Mouse (Mus musculus): Measurements from ENCODE around the gene Med16. TPM values are rescaled to one million over a fixed set of nuclear protein-coding genes. Genes with fewer than 3 reads are reported as not detected.
A peak's percentile ranks its signal among the peaks of the same experiment; 100 is the strongest.

The Med16 gene
- polyA plus RNA-seq, 1 experiment from 2014 or later, result 46.3 TPM

DNA sequence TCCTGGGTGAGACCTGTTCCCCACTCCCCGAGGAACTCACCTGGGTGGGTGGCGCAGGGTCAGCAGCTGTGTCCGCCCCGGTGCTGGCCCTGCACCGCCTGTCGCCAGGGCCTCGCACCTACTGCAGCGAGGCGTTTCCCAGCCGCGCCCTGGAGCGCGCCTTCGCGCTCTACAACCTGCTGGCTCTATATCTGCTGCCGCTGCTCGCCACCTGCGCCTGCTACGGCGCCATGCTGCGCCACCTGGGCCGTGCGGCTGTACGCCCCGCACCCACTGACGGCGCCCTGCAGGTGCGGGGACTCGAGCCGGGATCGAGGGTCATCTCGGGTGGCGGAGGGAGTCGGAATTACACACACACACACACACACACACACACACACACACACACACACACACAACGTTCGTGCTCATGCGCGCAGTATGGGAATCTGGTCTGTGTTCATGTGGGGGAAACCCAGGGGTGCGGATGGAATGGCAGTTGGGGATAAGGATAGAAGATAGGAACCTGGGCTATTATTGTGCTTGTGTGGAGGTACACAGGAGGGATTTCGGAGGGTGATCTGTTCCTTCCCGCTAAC is 12.3 kb upstream of the Med16 start, which contains the start of gene R3hdm4:
TSS of gene R3hdm4 (minus strand) at position 251 of the 578 bp plus-strand sequence.
- DNase-seq (ENCODE audit: low spot score), result peak; percentile 61
- H3K9ac ChIP-seq (ENCODE audit: low read length), result peak within 1 kb of the TSS; percentile 21; the same call in 1 of the 2 replicates
- H3K27ac ChIP-seq (ENCODE audit: low read depth), result no peak within 1 kb of the TSS
- H3K4me3 ChIP-seq (ENCODE audit: low read depth, low read length), result peak within 1 kb of the TSS; percentile 24
- ATAC-seq (replicated peaks; ENCODE audit: low FRiP score, low TSS enrichment, low read depth), result no peak
- H3K4me2 ChIP-seq (ENCODE audit: low read length), result peak within 1 kb of the TSS; percentile 47
- H3K36me3 ChIP-seq (ENCODE audit: control insufficient read depth, insufficient read depth, low read length), result no peaks in the 10 kb centered on the region
- H3K9me3 ChIP-seq (ENCODE audit: control insufficient read depth, low read length), result no peaks in the 10 kb centered on the region
- WGBS, result 3% methylated on average over 41 of the region's 41 CpGs
- H3K27me3 ChIP-seq (replicated peaks; ENCODE audit: control insufficient read depth, insufficient read depth, low read length), result peaks cover 57% of the 10 kb centered on the region
- peaks cover 30% of the 10 kb centered on the region for H3K4me1 ChIP-seq (replicated peaks; ENCODE audit: control insufficient read depth, insufficient read depth, low read length)

DNA sequence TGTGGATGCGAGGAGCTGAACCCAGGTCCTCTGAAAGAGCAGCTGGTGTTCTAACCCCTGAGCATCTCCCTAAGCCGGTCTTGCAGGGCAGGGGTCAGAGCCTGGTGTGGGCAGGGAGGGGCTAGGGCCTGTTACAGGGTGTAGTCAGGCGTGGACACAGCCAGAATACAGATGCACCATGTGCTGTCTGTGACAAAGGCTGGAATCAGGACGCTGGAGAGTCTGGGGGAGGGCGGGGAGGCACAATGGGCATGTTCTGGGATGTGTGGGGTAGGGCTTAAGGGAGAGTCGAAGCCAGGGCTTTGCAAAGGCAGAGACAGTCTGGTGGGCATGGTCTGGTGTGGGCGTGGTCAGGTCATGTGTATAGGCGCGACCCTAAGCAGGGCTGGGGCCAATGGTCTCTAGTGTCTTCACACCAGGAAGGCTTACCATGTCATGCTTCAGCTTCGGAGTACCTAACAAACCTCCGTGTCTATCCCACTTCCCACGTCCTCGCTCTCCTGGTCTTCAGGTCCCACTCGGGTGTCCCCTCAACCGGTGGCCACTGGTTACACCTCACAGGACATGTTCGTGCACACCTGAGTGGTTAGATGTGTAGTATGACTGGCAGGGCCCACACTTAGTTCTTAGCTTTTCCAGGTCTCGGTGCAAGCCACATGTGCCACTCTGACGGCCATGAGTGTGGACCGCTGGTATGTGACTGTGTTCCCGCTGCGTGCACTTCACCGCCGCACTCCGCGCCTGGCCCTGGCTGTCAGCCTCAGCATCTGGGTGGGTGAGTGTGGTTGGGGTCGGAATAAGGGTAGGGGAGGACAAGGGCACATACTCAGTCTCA is 11.6 kb upstream of the Med16 start:
- DNase-seq (ENCODE audit: low spot score) (peak; percentile 61), ATAC-seq (replicated peaks; ENCODE audit: low FRiP score, low TSS enrichment, low read depth) (no peak)
- 27% methylated on average over 26 of the region's 26 CpGs for WGBS
- no peak overlapping the region for H3K9ac ChIP-seq (ENCODE audit: low read length)
- H3K27ac ChIP-seq (ENCODE audit: low read depth), result no peak overlapping the region
- no peaks in the 10 kb centered on the region for H3K36me3 ChIP-seq (ENCODE audit: control insufficient read depth, insufficient read depth, low read length)
- no peak overlapping the region for H3K4me3 ChIP-seq (ENCODE audit: low read depth, low read length)
- H3K4me1 ChIP-seq (replicated peaks; ENCODE audit: control insufficient read depth, insufficient read depth, low read length), result peaks cover 32% of the 10 kb centered on the region
- no peaks in the 10 kb centered on the region for H3K9me3 ChIP-seq (ENCODE audit: control insufficient read depth, low read length)
- H3K4me2 ChIP-seq (ENCODE audit: low read length), result no peak overlapping the region
- peaks cover 57% of the 10 kb centered on the region for H3K27me3 ChIP-seq (replicated peaks; ENCODE audit: control insufficient read depth, insufficient read depth, low read length)

DNA sequence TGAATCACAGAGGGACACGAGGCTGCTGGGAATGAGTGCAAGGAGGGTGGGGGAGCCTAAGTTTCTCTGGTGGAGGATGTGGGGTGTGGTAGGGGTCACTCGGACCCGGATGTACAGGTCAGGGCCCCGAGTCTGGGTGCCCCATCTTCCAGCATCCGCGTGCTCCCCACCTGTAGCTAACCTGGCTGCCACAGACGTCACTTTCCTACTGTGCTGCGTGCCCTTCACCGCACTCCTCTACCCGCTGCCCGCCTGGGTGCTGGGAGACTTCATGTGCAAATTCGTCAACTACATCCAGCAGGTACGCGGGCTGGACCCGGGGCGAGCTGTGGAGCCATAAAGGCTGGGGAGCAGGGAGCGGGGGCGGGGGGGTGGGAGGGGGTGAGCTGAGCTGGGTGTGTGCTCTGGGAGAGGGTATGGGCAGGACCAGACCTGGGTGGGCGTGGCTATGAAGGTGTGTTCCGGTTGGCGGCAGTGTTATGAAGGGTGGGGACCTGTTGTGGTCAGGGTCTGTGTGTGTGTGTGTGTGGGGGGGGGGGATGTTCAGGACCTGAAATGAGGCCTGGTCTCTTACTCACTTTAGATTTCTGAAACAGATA is 10.6 kb upstream of the Med16 start:
- peak overlapping the region; percentile 25 for H3K4me2 ChIP-seq (ENCODE audit: low read length)
- no peak for ATAC-seq (replicated peaks; ENCODE audit: low FRiP score, low TSS enrichment, low read depth)
- H3K4me1 ChIP-seq (replicated peaks; ENCODE audit: control insufficient read depth, insufficient read depth, low read length), result peaks cover 41% of the 10 kb centered on the region
- peak overlapping the region; percentile 2; the same call in 1 of the 2 replicates for H3K4me3 ChIP-seq (ENCODE audit: low read depth, low read length)
- H3K9me3 ChIP-seq (ENCODE audit: control insufficient read depth, low read length), result no peaks in the 10 kb centered on the region
- no peak overlapping the region for H3K27ac ChIP-seq (ENCODE audit: low read depth)
- peaks cover 57% of the 10 kb centered on the region for H3K27me3 ChIP-seq (replicated peaks; ENCODE audit: control insufficient read depth, insufficient read depth, low read length)
- H3K36me3 ChIP-seq (ENCODE audit: control insufficient read depth, insufficient read depth, low read length), result no peaks in the 10 kb centered on the region
- no peak overlapping the region for H3K9ac ChIP-seq (ENCODE audit: low read length)
- 3% methylated on average over 21 of the region's 21 CpGs for WGBS
- DNase-seq (ENCODE audit: low spot score), result peak; percentile 56

DNA sequence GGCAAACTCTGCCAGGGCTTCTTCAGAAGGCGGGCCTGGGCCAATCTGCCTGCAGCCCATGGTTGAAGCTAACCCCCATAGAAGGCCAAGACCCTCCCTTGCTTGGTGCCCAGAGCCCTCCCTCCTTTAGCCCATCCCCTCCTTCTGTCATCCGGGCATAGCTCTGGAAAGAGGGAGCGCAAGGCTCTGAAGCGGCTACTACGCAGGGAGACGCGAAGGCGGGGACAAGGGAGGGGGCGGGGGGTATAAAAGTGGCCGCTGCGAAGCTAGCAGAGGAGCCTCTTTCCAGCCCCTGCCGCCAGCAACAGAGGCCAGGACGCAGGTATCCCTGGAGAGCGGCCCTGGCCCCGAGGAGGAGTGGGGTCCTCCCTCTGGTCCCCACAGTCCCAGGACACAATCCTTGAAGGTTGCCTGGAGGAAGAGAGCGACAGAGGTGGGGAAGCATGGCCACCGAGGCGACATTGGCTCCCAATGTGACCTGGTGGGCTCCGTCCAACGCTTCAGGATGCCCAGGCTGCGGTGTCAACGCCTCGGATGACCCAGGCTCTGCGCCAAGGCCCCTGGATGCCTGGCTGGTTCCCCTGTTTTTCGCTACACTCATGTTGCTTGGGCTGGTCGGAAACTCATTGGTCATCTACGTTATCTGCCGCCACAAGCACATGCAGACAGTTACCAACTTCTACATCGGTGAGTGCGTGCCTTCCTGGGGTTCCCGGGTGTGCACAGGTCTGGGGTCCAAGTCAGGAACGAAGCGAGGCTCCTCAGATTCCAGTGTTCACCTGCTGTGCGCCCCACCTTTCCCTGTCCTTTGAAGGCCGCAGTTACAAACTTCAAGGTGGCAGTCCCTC is 9.7 kb upstream of the Med16 start:
- 11% methylated on average over 35 of the region's 35 CpGs for WGBS
- no peaks in the 10 kb centered on the region for H3K9me3 ChIP-seq (ENCODE audit: control insufficient read depth, low read length)
- no peak overlapping the region for H3K27ac ChIP-seq (ENCODE audit: low read depth)
- DNase-seq (ENCODE audit: low spot score), result no peak
- H3K4me2 ChIP-seq (ENCODE audit: low read length), result peak overlapping the region; percentile 36
- H3K4me1 ChIP-seq (replicated peaks; ENCODE audit: control insufficient read depth, insufficient read depth, low read length), result peaks cover 43% of the 10 kb centered on the region
- peak overlapping the region; percentile 15 for H3K4me3 ChIP-seq (ENCODE audit: low read depth, low read length)
- no peak for ATAC-seq (replicated peaks; ENCODE audit: low FRiP score, low TSS enrichment, low read depth)
- 0 out of 2 replicates have a peak overlapping the region, but pooled peaks have one; percentile 5 for H3K9ac ChIP-seq (ENCODE audit: low read length)
- H3K36me3 ChIP-seq (ENCODE audit: control insufficient read depth, insufficient read depth, low read length), result no peaks in the 10 kb centered on the region
- H3K27me3 ChIP-seq (replicated peaks; ENCODE audit: control insufficient read depth, insufficient read depth, low read length), result peaks cover 57% of the 10 kb centered on the region

DNA sequence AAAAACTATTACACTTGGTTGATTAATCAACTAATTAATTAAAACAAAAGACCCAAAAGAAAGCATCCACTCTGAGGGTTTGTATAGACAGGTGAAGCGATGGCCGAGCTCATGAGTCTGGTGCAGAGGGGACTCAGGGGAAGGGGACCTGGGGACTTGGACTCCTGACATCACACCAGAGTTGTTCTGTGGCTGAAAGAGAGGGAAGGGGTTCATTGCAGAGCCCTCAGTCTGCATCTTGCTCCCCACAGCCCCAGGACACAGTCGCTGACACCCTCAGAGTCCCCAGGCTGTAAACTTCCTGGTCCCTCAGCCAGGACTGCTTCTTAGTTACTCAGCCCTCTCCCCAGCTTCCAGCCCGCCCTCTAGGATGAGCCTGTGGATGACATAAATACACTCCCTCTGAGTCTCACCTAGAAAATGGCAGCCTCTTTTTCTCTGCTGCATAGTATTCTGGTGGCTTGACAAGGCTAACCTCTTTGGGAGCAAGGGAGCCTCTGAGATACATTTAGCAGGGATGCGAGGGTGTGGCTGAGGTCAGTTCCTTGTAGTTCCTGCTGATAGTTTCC is 8.9 kb upstream of the Med16 start:
- DNase-seq (ENCODE audit: low spot score), result no peak
- peaks cover 43% of the 10 kb centered on the region for H3K4me1 ChIP-seq (replicated peaks; ENCODE audit: control insufficient read depth, insufficient read depth, low read length)
- ATAC-seq (replicated peaks; ENCODE audit: low FRiP score, low TSS enrichment, low read depth), result no peak

DNA sequence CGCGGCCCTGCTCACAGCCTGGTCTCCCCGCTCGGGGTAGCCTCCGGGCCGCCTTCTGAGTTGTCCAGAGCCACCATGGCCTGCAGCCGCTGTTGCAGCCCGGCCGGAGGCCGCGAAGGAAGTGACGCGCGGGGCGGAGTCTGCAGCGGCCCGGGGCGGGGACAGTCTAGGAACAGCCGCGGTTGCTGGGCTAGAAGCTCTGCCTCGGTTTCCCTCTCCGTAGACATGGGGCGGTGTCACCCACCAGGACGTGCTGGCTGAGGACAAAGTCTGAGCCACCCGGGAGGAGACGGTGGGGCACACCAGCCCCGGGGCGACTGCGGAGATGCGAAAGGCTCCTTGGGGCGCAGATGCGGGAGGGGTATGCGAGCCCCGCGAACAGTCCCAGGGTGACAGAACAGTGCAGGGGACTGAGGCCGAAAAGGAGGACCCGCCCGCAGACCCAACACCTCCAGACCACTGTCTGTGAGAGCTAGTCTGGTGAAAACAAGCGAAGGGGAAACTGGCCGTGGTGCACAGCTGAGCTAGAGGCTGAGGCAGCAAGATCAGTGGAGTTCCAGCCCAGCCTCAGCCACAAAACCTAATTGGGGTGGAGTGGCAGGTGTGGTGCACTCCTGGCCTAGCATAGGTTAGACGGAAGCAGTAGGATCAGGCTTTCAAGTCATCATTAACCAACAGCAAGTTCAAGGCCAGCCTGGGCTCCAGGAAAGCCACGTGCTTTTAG is 8.2 kb upstream of the Med16 start, which contains the start of gene Kiss1r:
TSS of gene Kiss1r (plus strand) at position 164 of the 724 bp plus-strand sequence.
- Histone ChIP-seq H3K27ac (ENCODE audit: low read depth) (peak within 1 kb of the TSS; percentile 12), H3K4me3 (ENCODE audit: low read depth, low read length) (peak within 1 kb of the TSS; percentile 61), H3K27me3 (replicated peaks; ENCODE audit: control insufficient read depth, insufficient read depth, low read length) (peaks cover 45% of the 10 kb centered on the region), H3K9ac (ENCODE audit: low read length) (peak within 1 kb of the TSS; percentile 87), H3K4me2 (ENCODE audit: low read length) (peak within 1 kb of the TSS; percentile 85), H3K9me3 (ENCODE audit: control insufficient read depth, low read length) (no peaks in the 10 kb centered on the region), H3K4me1 (replicated peaks; ENCODE audit: control insufficient read depth, insufficient read depth, low read length) (peaks cover 43% of the 10 kb centered on the region), H3K36me3 (ENCODE audit: control insufficient read depth, insufficient read depth, low read length) (peaks cover 5% of the 10 kb centered on the region)
- 2% methylated on average over 42 of the region's 42 CpGs for WGBS
- ATAC-seq (replicated peaks; ENCODE audit: low FRiP score, low TSS enrichment, low read depth) (peak; percentile 79), DNase-seq (ENCODE audit: low spot score) (peak; percentile 94)

More for the DNA sequence above, 8.9 kb upstream of the Med16 start:
- Histone ChIP-seq H3K36me3 (ENCODE audit: control insufficient read depth, insufficient read depth, low read length) (no peaks in the 10 kb centered on the region), H3K4me2 (ENCODE audit: low read length) (peak overlapping the region; percentile 85), H3K4me3 (ENCODE audit: low read depth, low read length) (peak overlapping the region; percentile 61), H3K27ac (ENCODE audit: low read depth) (no peak overlapping the region), H3K27me3 (replicated peaks; ENCODE audit: control insufficient read depth, insufficient read depth, low read length) (peaks cover 52% of the 10 kb centered on the region), H3K9ac (ENCODE audit: low read length) (no peak overlapping the region), H3K9me3 (ENCODE audit: control insufficient read depth, low read length) (no peaks in the 10 kb centered on the region)
- WGBS, result 67% methylated on average over 5 of the region's 5 CpGs

DNA sequence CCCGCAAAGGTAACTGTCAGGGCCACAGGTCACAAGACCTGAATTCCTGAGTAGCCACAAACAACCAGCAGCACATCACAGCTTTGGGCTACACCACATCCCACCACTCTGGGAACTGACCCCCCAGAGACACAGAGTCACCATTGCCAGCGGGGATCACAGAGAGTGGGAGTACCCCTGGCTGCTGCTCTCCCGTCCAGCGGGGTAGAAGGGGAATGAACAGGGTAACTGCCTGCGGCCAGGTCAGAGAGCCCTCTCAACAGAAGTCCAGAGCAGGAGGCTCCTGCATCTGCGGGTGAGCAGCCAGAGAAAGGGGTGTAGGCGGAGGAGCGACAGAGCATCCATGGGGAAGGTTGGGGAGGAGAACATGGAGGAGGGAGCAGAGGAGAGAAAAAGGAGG is 7.4 kb upstream of the Med16 start:
- 11% methylated on average over 8 of the region's 8 CpGs for WGBS
- Histone ChIP-seq H3K9ac (ENCODE audit: low read length) (peak overlapping the region; percentile 87), H3K9me3 (ENCODE audit: control insufficient read depth, low read length) (no peaks in the 10 kb centered on the region), H3K27me3 (replicated peaks; ENCODE audit: control insufficient read depth, insufficient read depth, low read length) (peaks cover 37% of the 10 kb centered on the region), H3K4me2 (ENCODE audit: low read length) (peak overlapping the region; percentile 85), H3K27ac (ENCODE audit: low read depth) (no peak overlapping the region), H3K36me3 (ENCODE audit: control insufficient read depth, insufficient read depth, low read length) (peaks cover 14% of the 10 kb centered on the region), H3K4me3 (ENCODE audit: low read depth, low read length) (peak overlapping the region; percentile 61), H3K4me1 (replicated peaks; ENCODE audit: control insufficient read depth, insufficient read depth, low read length) (peaks cover 35% of the 10 kb centered on the region; the same call in 1 of the 2 replicates)
- ATAC-seq (replicated peaks; ENCODE audit: low FRiP score, low TSS enrichment, low read depth) (no peak), DNase-seq (ENCODE audit: low spot score) (no peak)

Measured in intestine, embryonic 14.5 days (tissue).